Mouse (Mus musculus) MEL (cell line): ENCODE measurements around the gene Nrp1.

Source experiments
- CTCF ChIP-seq, 3 experiments: IDR thresholded peaks in 2 of 3; conservative IDR thresholded peaks in 1 of 3; 2 replicates each; pipeline ENCODE4 v1.5.1; 2011 to 2012; ENCODE audit warnings: low read length in 3 of 3, low read depth in 2 of 3, mild to moderate bottlenecking in 2 of 3, improper control_type of control experiment in 1 of 3, inconsistent platforms in 1 of 3, mixed read lengths in 1 of 3, moderate library complexity in 1 of 3; ENCODE audit not compliant: control insufficient read depth in 1 of 3, insufficient read depth in 1 of 3, poor library complexity in 1 of 3, severe bottlenecking in 1 of 3
- EP300 ChIP-seq, 2 experiments: IDR thresholded peaks; 2 replicates each; pipeline ENCODE4 v1.6.1; 2011; ENCODE audit warnings: improper control_type of control experiment in 2 of 2, low read length in 2 of 2, low read depth in 1 of 2, mild to moderate bottlenecking in 1 of 2
- GABPA ChIP-seq: IDR thresholded peaks from 2 replicates; pipeline ENCODE4 v1.6.1; 2012; ENCODE audit warnings: low read depth, mild to moderate bottlenecking, inconsistent platforms, low read length, improper control_type of control experiment, moderate library complexity
- GATA1 ChIP-seq: IDR thresholded peaks from 2 replicates; pipeline ENCODE4 v1.6.1; 2011; ENCODE audit warnings: low read depth, low read length, improper control_type of control experiment
- HCFC1 ChIP-seq: IDR thresholded peaks from 2 replicates; pipeline ENCODE4 v1.6.1; 2012; ENCODE audit warnings: low read depth, mild to moderate bottlenecking, inconsistent platforms, low read length, improper control_type of control experiment, moderate library complexity
- POLR2A ChIP-seq, 2 experiments: IDR thresholded peaks; 2 replicates each; pipeline ENCODE4 v1.6.1; 2011 to 2012; ENCODE audit warnings: low read length in 2 of 2, mild to moderate bottlenecking in 2 of 2, control low read depth in 1 of 2, improper control_type of control experiment in 1 of 2, low read depth in 1 of 2, moderate library complexity in 1 of 2; ENCODE audit not compliant: control insufficient read depth in 1 of 2, insufficient read depth in 1 of 2, poor library complexity in 1 of 2
- TBP ChIP-seq: IDR thresholded peaks from 2 replicates; pipeline ENCODE4 v1.8.0; 2011; ENCODE audit warnings: low read depth, low read length, improper control_type of control experiment
- ZC3H11A ChIP-seq: IDR thresholded peaks from 2 replicates; pipeline ENCODE4 v1.6.1; 2012; ENCODE audit warnings: low read depth, mild to moderate bottlenecking, inconsistent platforms, low read length, improper control_type of control experiment
- ZKSCAN1 ChIP-seq: IDR thresholded peaks from 2 replicates; pipeline ENCODE4 v1.6.1; 2012; ENCODE audit warnings: low read depth, mild to moderate bottlenecking, inconsistent platforms, low read length, improper control_type of control experiment, moderate library complexity
- ZMIZ1 ChIP-seq: IDR thresholded peaks from 2 replicates; pipeline ENCODE4 v1.6.1; 2012; ENCODE audit warnings: low read depth, mild to moderate bottlenecking, inconsistent platforms, low read length, improper control_type of control experiment, moderate library complexity
- ZNF384 ChIP-seq: IDR thresholded peaks from 2 replicates; pipeline ENCODE4 v1.6.1; 2012; ENCODE audit warnings: low read depth, mild to moderate bottlenecking, inconsistent platforms, low read length, improper control_type of control experiment

DNA sequence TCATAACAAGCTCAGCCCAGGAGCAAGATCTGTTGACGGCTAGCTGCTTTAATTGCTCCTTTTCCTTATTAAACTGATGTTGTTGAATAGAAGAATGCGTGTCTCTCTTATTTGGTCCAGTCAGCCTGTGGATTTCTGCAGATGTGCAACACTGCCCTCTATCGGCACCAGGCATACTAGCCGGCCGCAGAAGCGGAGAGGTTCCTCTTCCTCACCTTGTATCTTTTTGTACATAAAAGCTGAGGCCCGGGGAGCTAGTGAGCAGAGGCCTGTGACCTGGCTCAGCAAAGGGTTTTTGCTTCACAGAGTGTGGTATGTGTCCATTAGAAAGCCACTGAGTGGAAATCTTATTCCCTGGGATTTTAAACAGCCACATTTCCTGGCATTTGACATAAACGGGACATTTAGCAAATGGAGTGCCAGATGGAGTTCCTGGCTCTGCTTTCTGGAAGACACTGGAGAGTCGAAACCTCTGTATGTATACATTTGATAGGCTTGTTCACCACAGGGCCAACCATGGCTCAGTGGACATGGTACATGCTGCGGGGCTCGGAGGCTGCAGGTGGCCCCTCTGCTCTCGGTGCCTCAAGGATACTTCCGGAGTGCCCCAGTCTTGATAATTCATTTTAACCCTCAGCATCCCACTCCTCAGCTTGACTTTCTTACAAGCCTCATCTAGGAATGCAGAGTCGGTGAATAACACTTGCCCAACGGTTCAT, 193.2 kb downstream of the Nrp1 start:
- TF ChIP-seq ZNF384: no peak
- no peak for TF ChIP-seq HCFC1
- TF ChIP-seq ZC3H11A: no peak
- TF ChIP-seq CTCF (IDR thresholded peaks at IDR 0.05 in 2 of 3, conservative IDR thresholded peaks at IDR 0.05 in 1 of 3; ENCODE audit: control insufficient read depth in 1 of 3, insufficient read depth in 1 of 3, low read depth in 2 of 3, low read length in 3 of 3, poor library complexity in 1 of 3, severe bottlenecking in 1 of 3): peak; percentile 30 to 72 (median 51)
- no peak for TF ChIP-seq GATA1
- no peak for TF ChIP-seq ZKSCAN1
- TF ChIP-seq POLR2A (IDR thresholded peaks at IDR 0.05; ENCODE audit: control insufficient read depth in 1 of 2, insufficient read depth in 1 of 2, low read depth in 1 of 2, low read length in 2 of 2, poor library complexity in 1 of 2): no peak
- TF ChIP-seq ZMIZ1: no peak
- TF ChIP-seq GABPA: no peak
- no peak for TF ChIP-seq EP300 (IDR thresholded peaks at IDR 0.05; ENCODE audit: low read depth in 1 of 2, low read length in 2 of 2)
- TF ChIP-seq TBP: no peak
